Mouse (Mus musculus) ES-CJ7 (cell line): Measurements from ENCODE around the gene Gm15130.

Experiments
- DNase-seq: peaks from one replicate; pipeline ENCODE4 v3.0.0; 2011; ENCODE audit warnings: low read depth, low spot score

Gene Gm15130

GRCm38 (mm10) chr2:111152836-111153235 is at the start of gene Gm15130:
Gene Gm15130, minus strand, starts transcription at chr2:111152936.
- DNase-seq: no peak

DNA sequence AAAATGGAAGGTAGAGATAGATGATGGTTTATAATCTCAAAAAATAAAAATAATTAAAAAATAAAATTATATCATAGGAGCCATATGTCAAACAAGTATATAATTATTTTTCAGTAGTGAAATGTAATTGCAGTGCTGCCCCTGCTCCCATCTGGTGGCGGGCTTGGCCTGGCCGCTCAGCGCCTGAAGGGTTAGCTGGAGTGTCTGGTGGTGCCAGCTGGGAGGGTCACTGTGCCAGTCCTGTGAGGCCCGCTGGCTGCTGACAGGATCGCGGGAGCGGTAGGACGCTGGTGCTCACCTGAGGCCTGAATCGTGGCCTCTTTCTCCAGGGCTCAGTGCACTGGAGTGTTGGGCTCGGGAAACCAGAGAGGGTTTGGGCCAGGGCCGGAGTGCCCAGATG is 29.3 kb upstream of the Gm15130 start:
- no peak for DNase-seq

DNA sequence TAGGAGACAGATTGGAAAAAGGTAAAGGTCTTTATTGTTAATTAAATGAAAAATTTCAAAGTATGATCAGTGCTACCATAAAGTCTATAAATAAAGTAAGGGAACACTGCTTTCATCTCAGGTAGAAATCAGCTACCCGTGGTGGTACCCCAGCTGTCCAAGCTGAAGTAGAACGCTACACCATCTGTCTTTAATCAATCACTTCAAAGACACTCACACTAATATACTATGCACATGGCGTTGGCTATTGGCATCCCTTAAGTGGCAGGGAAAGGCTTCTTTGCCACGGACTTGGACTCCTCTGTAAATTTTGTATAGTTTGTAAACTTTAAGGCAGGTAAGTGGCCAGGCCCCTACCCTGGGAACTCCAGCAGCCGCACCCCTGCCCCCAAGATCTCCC is 17.0 kb downstream of the Gm15130 start:
- DNase-seq: no peak

DNA sequence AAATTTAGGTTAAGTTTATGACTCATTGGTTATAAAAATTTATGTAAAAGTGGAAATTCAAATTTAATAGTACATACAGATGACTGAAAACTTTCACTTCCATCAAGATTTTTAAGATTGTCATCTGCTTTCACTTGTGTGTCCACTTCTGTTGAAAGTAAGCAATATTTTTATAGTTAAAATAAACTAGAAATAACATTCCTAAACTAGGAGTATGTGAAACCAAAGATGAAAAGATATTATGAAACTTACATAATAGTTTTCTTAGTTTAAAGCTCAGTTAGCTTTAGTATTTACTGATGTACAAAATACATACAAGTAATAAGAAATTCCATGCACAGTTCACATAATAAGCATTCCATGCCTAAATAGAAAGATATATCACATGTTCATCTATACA is 46.9 kb downstream of the Gm15130 start, which contains the start of gene Gm13941:
Gene Gm13941 (minus strand): TSS at position 101 of the 400 bp plus-strand sequence.
- DNase-seq: no peak
